In genomic region chr1:175707599-175707998, GRCm38 (mm10) we compare ENCODE assay signal across 26 mouse cellular contexts. TPM values are rescaled to one million over a fixed set of nuclear protein-coding genes. Genes with fewer than 3 reads are reported as not detected.
DNase-seq lines count a peak whose midpoint lies in the region; ATAC-seq and TF ChIP-seq lines count a peak whose summit lies in the region.
"Had no signal": no experiment of that assay in that cellular context is flagged by ENCODE, and none has a peak within 500 bp of the region (broad histone marks: within the 10 kb centered on the region; RNA-seq: fewer than 3 reads in every experiment).

No protein-coding gene starts in this region.

- no peaks in the 10 kb centered on the region for H3K9me3 ChIP-seq in intestine, embryonic 16.5 days (ENCODE audit: control insufficient read depth, low read length)
- no peaks in the 10 kb centered on the region for H3K9me3 ChIP-seq in intestine, postnatal 0 days (ENCODE audit: control insufficient read depth)
- no peaks in the 10 kb centered on the region for H3K9me3 ChIP-seq in kidney, embryonic 16.5 days (ENCODE audit: low read length)
- H3K9me3 ChIP-seq in midbrain, embryonic 14.5 days (ENCODE audit: control insufficient read depth, low read length) = no peaks in the 10 kb centered on the region
- no peaks in the 10 kb centered on the region for H3K9me3 ChIP-seq in midbrain, embryonic 13.5 days
- H3K9me3 ChIP-seq: embryonic facial prominence, embryonic 10.5 days; embryonic facial prominence, embryonic 12.5 days; forebrain, embryonic 13.5 days; forebrain, embryonic 15.5 days; G1E had no signal

- H3K36me3 ChIP-seq in intestine, embryonic 16.5 days (ENCODE audit: control insufficient read depth, insufficient read depth, low read length) = no peaks in the 10 kb centered on the region
- H3K36me3 ChIP-seq in intestine, postnatal 0 days (ENCODE audit: control insufficient read depth, insufficient read depth) = no peaks in the 10 kb centered on the region
- H3K36me3 ChIP-seq in kidney, embryonic 16.5 days (ENCODE audit: insufficient read depth, low read length) = no peaks in the 10 kb centered on the region
- no peaks in the 10 kb centered on the region for H3K36me3 ChIP-seq in kidney, adult 2 months (ENCODE audit: control insufficient read depth, insufficient read depth, low read length)
- H3K36me3 ChIP-seq in midbrain, embryonic 14.5 days (ENCODE audit: control insufficient read depth, insufficient read depth, low read length) = no peaks in the 10 kb centered on the region
- no peaks in the 10 kb centered on the region for H3K36me3 ChIP-seq in midbrain, embryonic 13.5 days
- H3K36me3 ChIP-seq: embryonic facial prominence, embryonic 10.5 days; embryonic facial prominence, embryonic 12.5 days; forebrain, embryonic 15.5 days; G1E had no signal

- DNase-seq in kidney, adult 2 months = no peak
- DNase-seq in midbrain, embryonic 14.5 days = peak; percentile 2
- DNase-seq: adrenal gland, adult 2 months; adrenal gland, postnatal 10 days; adrenal gland, postnatal 25 days; B cell, adult 2 months; cerebellum, adult 11 months; cerebellum, adult 18-20 months; cerebellum, adult 8-10 months; cerebellum, adult 9-11 months; cerebellum, postnatal 25 days had no signal

- no peak overlapping the region for H3K9ac ChIP-seq in intestine, embryonic 16.5 days (ENCODE audit: low read depth, low read length)
- H3K9ac ChIP-seq in intestine, postnatal 0 days (ENCODE audit: low read depth, low read length) = no peak overlapping the region
- no peak overlapping the region for H3K9ac ChIP-seq in kidney, embryonic 16.5 days (replicated peaks; ENCODE audit: low read length)
- H3K9ac ChIP-seq in midbrain, embryonic 14.5 days (replicated peaks; ENCODE audit: low read length) = no peak overlapping the region
- H3K9ac ChIP-seq in midbrain, embryonic 13.5 days (replicated peaks) = no peak overlapping the region
- H3K9ac ChIP-seq: embryonic facial prominence, embryonic 12.5 days; forebrain, embryonic 13.5 days; forebrain, embryonic 15.5 days had no signal

- no peak overlapping the region for H3K4me2 ChIP-seq in intestine, embryonic 16.5 days (ENCODE audit: low read depth, low read length)
- H3K4me2 ChIP-seq in intestine, postnatal 0 days (replicated peaks; ENCODE audit: low read depth) = no peak overlapping the region
- H3K4me2 ChIP-seq in kidney, embryonic 16.5 days (replicated peaks; ENCODE audit: low read depth, low read length) = no peak overlapping the region
- no peak overlapping the region for H3K4me2 ChIP-seq in midbrain, embryonic 14.5 days (ENCODE audit: low read length)
- H3K4me2 ChIP-seq in midbrain, embryonic 13.5 days (replicated peaks) = no peak overlapping the region
- H3K4me2 ChIP-seq: embryonic facial prominence, embryonic 12.5 days; forebrain, embryonic 13.5 days; forebrain, embryonic 15.5 days had no signal

- peak; percentile 40; the same call in 1 of the 2 replicates for ATAC-seq in intestine, embryonic 16.5 days
- ATAC-seq in intestine, postnatal 0 days = no peak
- peak; percentile 78; the same call in 1 of the 2 replicates for ATAC-seq in kidney, embryonic 16.5 days (ENCODE audit: low FRiP score, low TSS enrichment)
- no peak for ATAC-seq in midbrain, embryonic 14.5 days (ENCODE audit: low FRiP score, low TSS enrichment)
- no peak for ATAC-seq in midbrain, embryonic 13.5 days
- ATAC-seq in activated CD4-positive, CD25-positive, alpha-beta regulatory T cell, adult 4 months = no peak
- ATAC-seq: CD4-positive, CD25-positive, alpha-beta regulatory T cell, adult 4 months; forebrain, embryonic 13.5 days; forebrain, embryonic 15.5 days; Patski had no signal

- 71% methylated on average over 5 of the region's 5 CpGs for WGBS in intestine, embryonic 16.5 days
- WGBS in intestine, postnatal 0 days = 57% methylated on average over 5 of the region's 5 CpGs
- WGBS in kidney, embryonic 16.5 days = 46% methylated on average over 5 of the region's 5 CpGs
- WGBS in kidney, adult 2 months = 52% methylated on average over 5 of the region's 5 CpGs
- WGBS in midbrain, embryonic 14.5 days = 75% methylated on average over 5 of the region's 5 CpGs
- 84% methylated on average over 5 of the region's 5 CpGs for WGBS in midbrain, embryonic 13.5 days

- TF ChIP-seq CTCF in intestine, postnatal 0 days (IDR thresholded peaks at IDR 0.05; ENCODE audit: low read depth) = no peak
- TF ChIP-seq CTCF in kidney, adult 2 months (conservative IDR thresholded peaks at IDR 0.05; ENCODE audit: insufficient read depth, insufficient read length, low read depth, low read length) = no peak

- no peaks in the 10 kb centered on the region for H3K27me3 ChIP-seq in intestine, embryonic 16.5 days (replicated peaks; ENCODE audit: control insufficient read depth, insufficient read depth, low read length)
- no peaks in the 10 kb centered on the region for H3K27me3 ChIP-seq in intestine, postnatal 0 days (replicated peaks; ENCODE audit: control insufficient read depth, insufficient read depth, low read length)
- H3K27me3 ChIP-seq in kidney, embryonic 16.5 days (ENCODE audit: insufficient read depth, low read length) = no peaks in the 10 kb centered on the region
- no peaks in the 10 kb centered on the region for H3K27me3 ChIP-seq in kidney, adult 2 months (replicated peaks; ENCODE audit: control insufficient read depth, insufficient read depth, low read length)
- no peaks in the 10 kb centered on the region for H3K27me3 ChIP-seq in midbrain, embryonic 14.5 days (ENCODE audit: control insufficient read depth, insufficient read depth, low read length)
- no peaks in the 10 kb centered on the region for H3K27me3 ChIP-seq in midbrain, embryonic 13.5 days
- H3K27me3 ChIP-seq: CH12.LX; embryonic facial prominence, embryonic 12.5 days; forebrain, embryonic 13.5 days; forebrain, embryonic 15.5 days had no signal

- H3K4me3 ChIP-seq in intestine, embryonic 16.5 days (ENCODE audit: low read length) = no peak overlapping the region
- H3K4me3 ChIP-seq in intestine, postnatal 0 days (ENCODE audit: low read depth, low read length) = no peak overlapping the region
- H3K4me3 ChIP-seq in kidney, embryonic 16.5 days (ENCODE audit: low read length) = no peak overlapping the region
- H3K4me3 ChIP-seq in kidney, adult 2 months (ENCODE audit: insufficient read depth, low read depth, low read length) = no peak overlapping the region
- H3K4me3 ChIP-seq in midbrain, embryonic 14.5 days (replicated peaks; ENCODE audit: low read depth, low read length) = no peak overlapping the region
- H3K4me3 ChIP-seq in midbrain, embryonic 13.5 days (replicated peaks) = no peak overlapping the region
- H3K4me3 ChIP-seq: embryonic facial prominence, embryonic 10.5 days; embryonic facial prominence, embryonic 12.5 days; forebrain, embryonic 13.5 days; forebrain, embryonic 15.5 days had no signal

- TF ChIP-seq POLR2A in kidney, adult 2 months (IDR thresholded peaks at IDR 0.05; ENCODE audit: low read depth, low read length) = no peak

- H3K4me1 ChIP-seq in intestine, embryonic 16.5 days (ENCODE audit: control insufficient read depth, insufficient read depth, low read length) = no peaks in the 10 kb centered on the region
- 0 out of 2 replicates have a peak, but pooled peaks cover 2% of the 10 kb centered on the region for H3K4me1 ChIP-seq in intestine, postnatal 0 days (replicated peaks; ENCODE audit: control insufficient read depth, insufficient read depth, low read length)
- H3K4me1 ChIP-seq in kidney, embryonic 16.5 days (ENCODE audit: insufficient read depth, low read length) = no peaks in the 10 kb centered on the region
- H3K4me1 ChIP-seq in kidney, adult 2 months (ENCODE audit: control insufficient read depth, insufficient read depth, low read length) = no peaks in the 10 kb centered on the region
- H3K4me1 ChIP-seq in midbrain, embryonic 14.5 days (ENCODE audit: control insufficient read depth, insufficient read depth, low read length) = no peaks in the 10 kb centered on the region
- H3K4me1 ChIP-seq in midbrain, embryonic 13.5 days (replicated peaks) = no peaks in the 10 kb centered on the region
- H3K4me1 ChIP-seq: embryonic facial prominence, embryonic 10.5 days; embryonic facial prominence, embryonic 12.5 days; forebrain, embryonic 13.5 days; forebrain, embryonic 15.5 days had no signal

- no peak overlapping the region for H3K27ac ChIP-seq in intestine, embryonic 16.5 days (ENCODE audit: low read length)
- no peak overlapping the region for H3K27ac ChIP-seq in intestine, postnatal 0 days (ENCODE audit: low read depth, low read length)
- no peak overlapping the region for H3K27ac ChIP-seq in kidney, embryonic 16.5 days (ENCODE audit: low read length)
- no peak overlapping the region for H3K27ac ChIP-seq in kidney, adult 2 months (ENCODE audit: insufficient read depth, low read depth, low read length)
- no peak overlapping the region for H3K27ac ChIP-seq in midbrain, embryonic 14.5 days (replicated peaks; ENCODE audit: low read depth, low read length)
- H3K27ac ChIP-seq in midbrain, embryonic 13.5 days = no peak overlapping the region
- H3K27ac ChIP-seq: embryonic facial prominence, embryonic 10.5 days; embryonic facial prominence, embryonic 12.5 days; forebrain, embryonic 13.5 days; forebrain, embryonic 15.5 days had no signal

RNA-seq across cellular contexts. Expression of gene Wdr64, which starts 9.2 kb away (rescaled TPM):
- not detected in 2 replicates for polyA plus RNA-seq in intestine, embryonic 16.5 days (2015; fragmentation: Nextera tagmentation; extraction: Ambion mirVana)
- polyA plus RNA-seq in intestine, postnatal 0 days (2015; fragmentation: Nextera tagmentation; extraction: Ambion mirVana) = not detected in 2 replicates
- not detected in 2 replicates for polyA plus RNA-seq in kidney, embryonic 16.5 days (2015; fragmentation: Nextera tagmentation; extraction: Ambion mirVana)
- 0.03 TPM in 2 replicates for polyA plus RNA-seq in kidney, adult 2 months (2012; rRNA removed)
- polyA plus RNA-seq in midbrain, embryonic 14.5 days (2014; fragmentation: Nextera tagmentation; extraction: Ambion mirVana) = not detected in 2 replicates
- not detected in 2 replicates for polyA plus RNA-seq in midbrain, embryonic 13.5 days (2015; fragmentation: Nextera tagmentation; extraction: Ambion mirVana)
- polyA plus RNA-seq in activated CD4-positive, CD25-positive, alpha-beta regulatory T cell, adult 4 months (2017; shearing (Covaris generic)) = not detected
- polyA plus RNA-seq: adrenal gland, adult 2 months; CD4-positive, CD25-positive, alpha-beta regulatory T cell, adult 4 months; embryonic facial prominence, embryonic 10.5 days; embryonic facial prominence, embryonic 12.5 days; embryonic facial prominence, embryonic 14.5 days; forebrain, embryonic 11.5 days; forebrain, embryonic 13.5 days; forebrain, embryonic 15.5 days; G1E; Patski had no signal

RNA-seq across cellular contexts. Expression of gene Chml, which starts 14.9 kb away (rescaled TPM):
- 1.7 and 2.1 TPM in 2 replicates for polyA plus RNA-seq in intestine, embryonic 16.5 days (2015; fragmentation: Nextera tagmentation; extraction: Ambion mirVana)
- polyA plus RNA-seq in intestine, postnatal 0 days (2015; fragmentation: Nextera tagmentation; extraction: Ambion mirVana) = 1.6 TPM in 2 replicates
- polyA plus RNA-seq in kidney, embryonic 16.5 days (2015; fragmentation: Nextera tagmentation; extraction: Ambion mirVana) = 3.0 and 3.6 TPM in 2 replicates
- polyA plus RNA-seq in kidney, adult 2 months (2012; rRNA removed) = 2.1 and 5.4 TPM in 2 replicates
- 5.6 TPM in 2 replicates for polyA plus RNA-seq in midbrain, embryonic 14.5 days (2014; fragmentation: Nextera tagmentation; extraction: Ambion mirVana)
- 3.6 and 4.1 TPM in 2 replicates for polyA plus RNA-seq in midbrain, embryonic 13.5 days (2015; fragmentation: Nextera tagmentation; extraction: Ambion mirVana)
- under 1 TPM; 0.38 to 0.84 TPM for polyA plus RNA-seq in activated CD4-positive, CD25-positive, alpha-beta regulatory T cell, adult 4 months (2017; shearing (Covaris generic))

RNA-seq across cellular contexts. Expression of gene Opn3, which starts 15.0 kb away (rescaled TPM):
- polyA plus RNA-seq in intestine, embryonic 16.5 days (2015; fragmentation: Nextera tagmentation; extraction: Ambion mirVana) = 5.6 and 5.9 TPM in 2 replicates
- polyA plus RNA-seq in intestine, postnatal 0 days (2015; fragmentation: Nextera tagmentation; extraction: Ambion mirVana) = 4.1 and 4.5 TPM in 2 replicates
- 9.3 and 9.4 TPM in 2 replicates for polyA plus RNA-seq in kidney, embryonic 16.5 days (2015; fragmentation: Nextera tagmentation; extraction: Ambion mirVana)
- polyA plus RNA-seq in kidney, adult 2 months (2012; rRNA removed) = 2.1 and 2.2 TPM in 2 replicates
- 6.3 and 6.5 TPM in 2 replicates for polyA plus RNA-seq in midbrain, embryonic 14.5 days (2014; fragmentation: Nextera tagmentation; extraction: Ambion mirVana)
- 6.9 TPM in 2 replicates for polyA plus RNA-seq in midbrain, embryonic 13.5 days (2015; fragmentation: Nextera tagmentation; extraction: Ambion mirVana)
- polyA plus RNA-seq in activated CD4-positive, CD25-positive, alpha-beta regulatory T cell, adult 4 months (2017; shearing (Covaris generic)) = not detected
- polyA plus RNA-seq: CD4-positive, CD25-positive, alpha-beta regulatory T cell, adult 4 months had no signal

Comparison
In these comparisons a context has a peak if more than half of its experiments do, and no peak if none do; other contexts are left out.
1. ATAC-seq: peak in intestine, embryonic 16.5 days (single experiment) and kidney, embryonic 16.5 days (single experiment); none in intestine, postnatal 0 days (single experiment), midbrain, embryonic 14.5 days (single experiment), midbrain, embryonic 13.5 days (single experiment) and activated CD4-positive, CD25-positive, alpha-beta regulatory T cell, adult 4 months (single experiment).